Mouse (Mus musculus) adrenal gland, adult 2 months (tissue): ENCODE data around the gene Col19a1. TPM values are rescaled to one million over a fixed set of nuclear protein-coding genes. Genes with fewer than 3 reads are reported as not detected.

ENCODE experiments used
- DNase-seq: peaks from one replicate; pipeline ENCODE4 v3.0.0; 2021
- polyA plus RNA-seq: library from polyadenylated mRNA; depleted of rRNA; stranded (reverse); fragments of >200 nt; gene quantifications from 2 replicates; pipeline ENCODE4 v1.2.3, GENCODE M21; 2012; rRNA removed
- total RNA-seq, 2 experiments: library from RNA; stranded (reverse); gene quantifications; 2 replicates each; pipeline ENCODE4 v1.2.3; 2021

The Col19a1 gene
- total and polyA plus RNA-seq, 3 experiments = 0.07 TPM; not detected in 2

DNA sequence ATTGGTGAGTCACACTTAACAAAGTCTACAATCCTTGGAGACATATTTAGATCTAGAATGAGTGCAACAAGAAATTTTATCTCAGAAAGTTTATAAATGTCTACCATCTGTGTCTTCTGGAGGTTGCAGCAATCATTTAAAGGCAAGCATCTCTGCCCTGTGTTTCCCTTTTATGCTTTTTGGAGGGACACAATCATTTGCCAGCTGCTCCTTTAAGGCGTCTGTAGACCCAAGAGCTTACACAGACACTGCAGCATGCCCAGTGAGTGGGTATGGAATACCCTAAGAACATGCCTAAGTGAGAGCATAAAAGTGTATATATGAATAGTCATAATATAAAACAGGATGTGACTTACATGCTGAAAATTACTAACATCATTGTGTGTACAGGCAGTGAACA, 357.7 kb downstream of the Col19a1 start:
- DNase-seq = no peak

DNA sequence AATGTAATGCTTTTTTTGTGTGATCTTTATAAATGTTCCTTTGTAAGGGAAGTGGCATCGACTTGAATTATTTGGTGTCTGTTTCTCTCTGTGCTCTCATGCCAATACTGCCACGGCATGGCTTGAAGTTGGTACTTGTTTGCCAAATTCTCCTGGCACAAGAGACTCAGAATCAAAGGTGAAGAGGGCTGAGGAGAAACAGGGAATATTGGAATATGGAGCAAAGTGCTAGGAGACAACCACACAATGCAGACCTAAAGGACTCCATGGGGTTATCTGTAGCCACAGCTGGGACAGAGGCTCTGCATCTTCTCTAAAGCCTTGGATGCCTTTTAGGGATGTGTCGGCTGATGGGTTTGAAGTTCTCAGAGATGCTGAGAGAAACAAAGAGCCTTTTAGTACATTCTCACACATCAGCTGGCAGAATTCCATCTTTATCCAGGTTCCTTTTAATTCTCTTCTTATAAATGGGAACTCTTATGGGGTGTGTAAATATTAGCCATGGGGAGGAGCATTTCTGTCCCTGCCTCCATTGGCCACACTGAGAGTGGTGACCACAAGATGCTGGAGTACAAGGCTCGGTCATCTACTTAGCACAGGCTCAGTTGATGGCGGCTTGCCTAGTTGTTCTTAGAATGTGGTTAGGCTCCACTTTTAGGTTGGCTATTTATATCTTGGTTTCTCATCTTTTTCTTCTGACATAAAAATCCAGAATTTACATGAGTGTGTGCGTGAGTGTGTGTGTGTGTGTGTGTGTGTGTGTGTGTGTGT, 360.1 kb downstream of the Col19a1 start:
- DNase-seq = no peak

DNA sequence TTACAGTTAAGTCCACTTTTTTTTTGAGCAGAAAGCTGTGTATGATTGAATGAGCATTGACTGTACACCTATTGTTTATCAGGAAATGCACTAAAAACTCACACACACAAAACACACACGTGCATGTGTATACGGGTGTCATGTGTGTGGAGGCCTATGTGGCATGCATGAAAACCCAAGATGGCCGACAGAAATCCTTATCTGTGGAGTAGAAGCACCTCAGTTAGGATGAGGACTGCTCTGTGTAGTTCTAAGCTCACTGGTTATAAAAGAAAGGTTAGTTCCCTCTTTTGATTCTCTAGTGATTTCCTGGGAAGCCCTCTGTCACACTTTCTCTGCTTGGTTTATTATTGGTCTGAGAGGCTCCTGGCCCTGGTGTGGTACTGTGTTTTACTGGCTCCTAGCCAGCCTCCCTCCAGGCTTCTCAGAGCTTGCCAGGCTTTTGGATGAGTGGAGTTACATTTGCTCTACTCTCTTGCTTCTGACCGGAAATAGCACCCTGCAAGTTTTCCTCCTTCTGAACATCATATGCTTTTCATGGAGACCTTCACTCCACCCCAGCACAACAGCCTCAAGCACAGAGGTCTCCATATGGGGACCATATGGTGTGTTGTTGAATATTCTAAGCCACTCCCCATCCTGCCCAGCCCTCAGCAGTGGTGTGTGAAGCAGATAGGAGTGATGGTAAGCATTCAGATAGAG, 361.3 kb downstream of the Col19a1 start:
- no peak for DNase-seq

DNA sequence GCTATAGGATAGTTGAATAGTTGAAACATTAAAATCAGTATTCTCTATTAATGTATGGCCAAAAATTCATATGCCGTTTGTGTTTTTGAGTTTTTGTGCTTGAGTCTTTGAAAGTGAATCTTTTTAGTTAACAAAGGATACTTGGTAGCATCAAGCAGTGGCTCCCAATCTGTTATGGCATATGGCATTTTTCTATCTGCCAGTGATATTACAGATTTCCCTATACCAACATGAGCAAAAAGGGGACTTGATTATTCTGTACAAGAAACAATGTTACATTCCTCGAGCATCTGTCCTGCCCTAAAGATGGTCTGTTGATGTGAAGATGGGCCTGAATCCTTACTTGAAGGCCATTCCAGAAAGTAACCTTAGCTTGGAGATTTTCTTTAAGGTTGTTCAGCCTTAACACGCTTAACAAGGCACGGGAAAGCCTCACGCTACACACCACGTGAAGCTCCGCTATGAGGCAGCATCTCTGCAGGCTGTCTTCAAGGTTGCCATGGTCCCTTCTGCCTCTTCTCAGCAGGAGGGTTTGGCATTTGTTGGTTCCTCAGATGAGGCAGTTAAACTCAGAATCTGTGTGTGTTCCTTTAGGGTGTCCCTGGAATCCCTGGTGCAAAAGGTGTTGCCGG, 364.2 kb downstream of the Col19a1 start:
- no peak for DNase-seq

DNA sequence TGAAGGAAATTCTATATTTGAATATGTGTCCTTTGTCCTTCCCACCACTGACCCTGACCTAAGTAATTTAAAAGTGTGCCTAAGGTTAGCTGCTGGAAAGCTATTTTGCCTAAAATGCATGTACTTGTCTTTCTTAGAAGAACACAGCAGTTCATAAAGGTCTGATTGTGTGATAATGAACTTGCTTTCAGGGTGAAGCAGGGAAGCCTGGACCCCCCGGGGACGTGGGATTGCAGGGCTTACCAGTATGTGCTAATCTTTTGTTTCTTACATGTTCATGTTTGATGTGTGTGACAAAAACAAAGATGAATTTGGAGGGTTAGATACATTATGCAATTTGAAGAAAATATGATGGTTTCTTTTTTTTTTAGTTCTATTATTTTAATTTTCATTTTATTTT, 365.0 kb downstream of the Col19a1 start:
- DNase-seq = no peak

DNA sequence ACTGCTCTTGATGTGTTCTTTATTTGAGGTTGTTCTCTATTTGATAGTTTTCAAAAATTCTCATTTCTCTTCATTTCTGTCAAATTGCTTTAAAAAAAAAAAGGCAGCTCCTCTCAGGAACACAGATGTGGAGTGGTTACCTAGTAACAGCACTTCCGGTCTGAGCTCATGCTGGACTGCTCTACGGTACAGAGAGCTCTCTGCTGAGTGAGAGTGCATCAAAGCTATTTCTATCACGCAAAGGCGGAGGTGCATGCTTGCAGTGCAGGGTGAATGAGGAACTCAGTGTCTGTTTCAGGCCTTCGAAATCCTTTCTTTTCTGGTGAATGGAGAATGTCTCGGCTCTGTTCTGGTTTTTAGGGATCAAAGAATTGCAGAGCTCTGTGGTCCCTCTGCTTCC, 368.2 kb downstream of the Col19a1 start:
- DNase-seq = no peak

Other genes with a start within 250 kb of the Col19a1 start
- gene Lmbrd1, start 91.2 kb upstream of the Col19a1 start, total RNA-seq = 10 to 100 TPM; 78.3 to 80.9 TPM
- 7.9 and 8.3 TPM in 2 replicates for gene Lmbrd1, start 91.2 kb upstream of the Col19a1 start, polyA plus RNA-seq